Mouse (Mus musculus): ENCODE measurements around the gene Akap9.

GRCm38 (mm10) chr5:3926666-3927065 lies 1.2 kb upstream of the Akap9 start:
- TF ChIP-seq POLR2A (IDR thresholded peaks at IDR 0.05; ENCODE audit: control insufficient read depth, extremely low read depth, insufficient read depth, low read length, poor library complexity), result no peak
- no peak for TF ChIP-seq CTCF (IDR thresholded peaks at IDR 0.05; ENCODE audit: borderline replicate concordance, control insufficient read depth, extremely low read depth, insufficient read depth, low read length, poor library complexity)
